Mouse (Mus musculus): Measurements from ENCODE around the gene Aldh18a1. TPM values are rescaled to one million over a fixed set of nuclear protein-coding genes. Genes with fewer than 3 reads are reported as not detected.
"Not testable (repeated sequence)": the region's sequence is repeated elsewhere in the genome, so short reads cannot be mapped to it uniquely, and the experiment has no call there.

The Aldh18a1 gene
- total RNA-seq, 2 experiments from 2014 or later, result 19.2 to 35.1 TPM

DNA sequence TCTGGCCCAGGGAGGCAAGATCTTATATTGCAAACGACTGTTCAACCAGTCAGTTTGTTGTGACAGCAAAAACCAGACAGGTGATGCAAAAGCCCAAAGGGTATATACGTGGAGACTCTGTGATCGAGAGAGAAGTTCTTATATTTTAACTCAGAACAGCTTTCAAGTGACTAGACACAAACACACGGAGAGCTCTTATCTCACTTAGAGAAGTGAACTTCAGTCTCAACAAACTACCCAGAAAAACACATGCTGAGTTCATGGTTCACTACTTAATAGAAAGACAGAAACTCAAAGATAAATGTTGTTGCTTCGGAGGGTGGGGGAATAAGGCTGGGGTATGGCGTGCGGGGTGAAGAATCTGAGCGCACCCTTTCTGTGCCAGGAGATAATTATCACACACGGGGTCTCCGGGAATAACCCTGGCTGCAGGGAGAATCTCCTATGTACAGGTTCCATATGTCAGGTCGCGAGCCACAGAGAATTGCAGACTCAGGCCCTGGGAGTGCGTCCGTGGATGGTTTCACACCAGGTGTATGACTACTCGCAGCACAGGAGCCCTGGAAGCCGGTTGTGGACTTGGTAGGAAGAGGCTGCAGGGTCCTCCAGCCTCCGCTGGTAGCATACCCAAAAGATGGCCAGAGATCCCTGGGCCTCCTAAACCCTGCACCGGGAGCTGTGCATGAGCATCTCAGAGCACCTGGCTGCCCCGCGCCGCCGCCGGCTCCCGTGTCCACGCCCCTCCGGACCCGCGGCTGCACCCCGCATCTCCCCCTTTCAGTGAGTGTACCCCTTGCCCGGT is 571 bp downstream of the Aldh18a1 start:
- no peak for DNase-seq

DNA sequence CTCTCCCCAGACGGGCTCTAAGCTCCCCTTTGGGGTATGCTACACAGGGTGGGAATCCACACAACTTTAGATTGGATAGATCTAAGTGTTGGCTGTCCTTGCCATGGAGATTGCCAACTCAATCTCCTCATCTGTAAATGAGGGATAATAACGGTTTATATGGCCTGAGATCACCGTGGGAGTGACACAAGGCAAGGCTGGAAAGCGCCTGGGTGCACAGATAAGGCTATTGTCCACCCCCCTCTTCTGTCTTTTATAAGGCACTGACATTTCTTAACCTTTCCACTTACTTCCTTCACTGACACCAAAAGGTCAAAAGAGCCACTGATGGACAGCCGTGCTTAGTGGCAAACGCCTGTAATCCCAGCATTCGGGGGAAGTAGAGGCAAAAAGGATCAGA is 1.4 kb downstream of the Aldh18a1 start:
- DNase-seq, result no peak

DNA sequence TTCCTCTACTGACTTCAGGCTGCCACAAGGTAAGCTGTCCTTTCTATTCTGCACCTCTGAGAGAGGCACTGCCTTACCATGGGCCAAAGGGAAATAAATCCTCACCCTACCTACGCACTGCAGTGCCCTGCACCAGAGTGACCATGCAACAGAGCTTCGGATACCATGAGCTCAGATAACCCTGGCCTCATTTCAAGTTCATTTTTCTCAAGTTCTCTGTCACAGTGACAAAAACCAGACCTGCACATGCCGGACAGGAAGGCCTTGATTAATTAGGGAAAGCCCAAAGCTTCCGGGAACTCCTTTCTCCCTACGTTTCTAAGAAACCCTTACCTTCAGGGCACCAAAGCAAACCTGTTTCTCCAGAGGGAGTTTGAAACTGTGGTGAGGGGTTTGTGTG is 6.6 kb downstream of the Aldh18a1 start:
- peak in 1 of 2 experiments; percentile 12 for DNase-seq

DNA sequence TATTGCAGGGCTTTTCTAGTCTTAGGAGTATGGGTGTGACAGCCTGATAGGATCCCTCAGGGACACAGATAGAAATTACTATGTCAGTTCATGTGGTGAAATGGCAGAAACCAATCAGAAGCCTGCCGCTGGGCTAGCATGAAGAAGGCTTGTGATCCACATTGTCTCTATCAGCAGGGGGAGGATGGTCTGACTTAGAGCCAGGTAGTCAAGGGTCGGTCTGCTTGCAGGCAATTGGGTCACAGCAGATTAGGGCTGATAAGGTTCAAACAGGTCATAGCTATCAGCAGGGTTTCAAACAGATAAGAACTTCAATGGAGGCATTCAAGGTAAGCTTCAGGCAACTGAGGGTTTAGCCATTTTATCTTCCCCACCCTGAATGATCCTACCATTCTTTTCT is 7.4 kb downstream of the Aldh18a1 start:
- DNase-seq, result no peak

DNA sequence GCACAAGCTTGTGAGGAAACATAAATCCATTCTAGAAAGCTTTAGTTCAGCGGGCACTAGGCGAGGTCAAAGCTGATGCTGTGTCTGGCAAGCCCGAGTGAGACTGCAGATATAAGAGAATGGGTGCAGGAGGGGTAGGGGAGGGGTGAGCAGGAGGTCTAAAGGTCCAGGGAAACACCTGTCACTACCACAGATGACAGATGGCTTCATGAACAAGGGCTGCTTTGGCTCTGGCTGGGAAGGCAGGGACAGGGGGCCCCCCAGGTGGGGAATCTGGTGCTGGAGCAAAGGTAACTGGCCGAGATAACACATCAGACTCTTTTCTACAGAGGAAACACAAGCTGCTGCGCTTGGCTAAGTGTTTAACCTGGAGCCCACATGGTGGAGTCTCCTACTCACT is 12.8 kb downstream of the Aldh18a1 start:
- DNase-seq, result no peak

DNA sequence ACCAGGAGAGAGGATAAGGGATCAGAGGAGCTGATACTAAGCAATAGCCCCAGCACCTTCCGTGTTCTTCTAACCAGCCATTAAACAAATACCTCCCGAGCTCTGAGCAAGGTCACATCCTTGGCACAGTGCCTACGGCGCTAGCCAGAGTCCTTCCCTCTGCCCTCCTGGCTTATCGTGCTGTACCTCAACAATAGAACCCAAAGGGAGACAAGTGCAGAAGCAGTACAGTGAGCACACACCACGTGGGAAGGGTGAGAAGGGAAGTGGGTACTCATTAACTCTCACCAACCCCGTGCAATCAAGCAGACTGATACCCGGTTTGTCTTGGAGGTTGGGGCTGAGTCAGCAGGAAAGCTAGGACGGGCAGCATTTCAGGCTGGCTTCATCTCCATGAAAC is 17.5 kb downstream of the Aldh18a1 start:
- DNase-seq, result peak; percentile 79 to 84

DNA sequence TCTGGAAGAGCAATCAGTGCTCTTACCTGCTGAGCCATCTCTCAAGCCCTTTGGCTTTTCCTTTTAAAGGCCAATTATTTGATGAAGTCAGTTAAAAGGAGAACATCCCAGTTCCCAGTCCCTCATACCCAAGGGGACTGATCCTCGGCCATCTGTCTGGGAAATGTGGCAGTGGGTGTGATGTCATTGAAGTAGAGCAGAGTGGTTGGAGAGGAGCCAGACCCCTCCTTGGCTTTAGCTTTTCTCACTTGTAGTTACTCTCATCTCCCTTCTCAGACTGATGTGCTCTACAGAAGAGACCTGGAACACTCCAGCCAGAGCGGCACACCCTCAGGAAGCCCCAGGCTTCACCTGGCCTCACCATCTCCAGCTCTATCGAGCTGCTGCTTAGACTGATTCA is 20.6 kb downstream of the Aldh18a1 start:
- no peak for DNase-seq

DNA sequence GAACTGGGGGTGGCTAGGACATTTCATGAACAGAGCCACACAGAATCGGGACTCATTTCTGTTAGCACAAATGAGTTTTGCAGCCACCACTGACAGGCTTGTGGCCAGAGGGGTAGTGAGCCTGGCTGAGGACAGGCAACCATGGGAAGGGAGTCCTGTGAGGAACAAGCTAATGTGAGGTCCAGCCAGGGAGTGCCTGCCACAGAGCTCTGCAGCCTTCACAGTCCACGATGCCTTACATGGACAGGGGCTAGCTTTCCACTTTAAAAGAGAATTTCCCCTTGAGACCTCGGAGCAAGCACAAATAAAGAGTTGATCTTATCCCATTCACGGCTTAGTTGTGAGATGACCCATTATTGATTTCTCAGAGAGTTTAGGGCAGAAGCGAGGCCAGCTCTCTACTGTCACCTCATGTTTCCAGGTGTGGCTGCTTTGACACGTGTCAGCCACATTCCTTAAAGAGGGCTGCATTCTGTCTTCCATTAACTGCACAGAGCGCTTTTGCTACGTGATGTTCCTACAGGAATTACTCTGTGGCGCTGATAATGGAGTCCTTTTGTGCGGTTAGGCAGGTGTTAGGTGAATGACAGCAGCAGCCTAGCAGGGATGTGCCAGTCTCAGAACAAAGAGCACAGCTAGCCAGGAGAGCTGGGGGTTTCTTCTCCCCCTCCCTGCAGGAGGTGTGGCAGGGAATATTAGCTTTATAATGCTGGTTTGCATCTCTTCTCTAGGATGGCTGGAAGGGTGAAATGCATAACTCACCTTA is 24.2 kb downstream of the Aldh18a1 start:
- DNase-seq, result no peak

DNA sequence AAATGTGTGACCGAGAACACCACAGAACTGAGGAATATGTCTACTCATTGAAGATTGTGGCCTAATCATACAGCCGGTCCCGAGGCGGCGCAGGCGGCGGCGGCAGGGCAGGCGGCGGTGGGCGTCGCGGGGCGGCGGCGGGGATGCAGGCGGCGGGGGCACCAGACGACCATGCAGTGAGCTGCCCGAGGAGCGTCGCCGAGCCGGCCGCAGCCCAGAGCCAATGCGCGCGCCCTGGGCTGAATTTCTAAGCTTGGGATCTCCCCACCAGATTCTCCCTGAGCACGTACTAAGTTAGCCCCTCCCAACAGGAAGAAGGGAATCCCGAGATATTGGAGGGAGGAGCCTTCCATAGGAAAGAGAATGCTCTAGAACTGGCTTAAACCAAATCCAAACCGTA is 26.7 kb downstream of the Aldh18a1 start:
- not testable (repeated sequence) for DNase-seq

DNA sequence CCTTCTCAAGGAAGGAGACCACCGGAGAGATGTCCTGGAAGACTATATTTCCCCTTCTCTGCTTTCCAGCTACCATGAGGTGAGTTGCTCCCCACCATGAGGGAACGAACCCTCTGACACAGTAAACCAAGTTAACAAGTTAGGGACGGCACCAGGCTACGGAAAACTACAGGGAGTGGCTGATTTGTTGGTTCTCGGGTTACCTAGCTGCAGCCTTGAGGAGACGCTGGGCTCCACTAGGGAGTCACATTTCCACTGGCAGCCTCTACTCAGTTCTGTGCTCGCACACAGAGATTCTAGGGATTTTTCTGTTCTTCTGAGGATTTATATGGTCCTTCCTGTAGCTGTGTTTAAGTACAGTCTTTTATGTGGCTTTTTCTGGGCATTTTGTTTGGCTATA is 32.2 kb downstream of the Aldh18a1 start:
- no peak for DNase-seq

DNA sequence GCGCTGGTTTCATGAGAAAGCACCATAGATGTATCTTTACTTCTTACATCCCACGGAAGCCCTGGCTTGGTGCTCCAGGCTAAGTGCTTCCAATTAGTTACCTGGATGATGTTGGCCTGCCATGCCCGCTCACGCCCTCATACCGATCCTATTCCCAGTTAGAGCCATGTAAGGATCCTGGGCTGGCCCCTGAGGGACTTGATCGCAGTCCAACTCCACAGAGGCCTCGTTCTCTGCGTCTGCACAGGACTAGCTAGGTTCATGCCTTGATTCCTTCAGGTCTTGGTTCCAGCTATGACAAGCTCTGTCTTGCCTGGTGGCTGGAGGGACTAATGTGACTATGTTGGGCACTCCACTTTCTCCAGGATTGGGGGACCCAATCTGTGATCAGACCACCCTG is 33.1 kb downstream of the Aldh18a1 start:
- DNase-seq, result no peak

DNA sequence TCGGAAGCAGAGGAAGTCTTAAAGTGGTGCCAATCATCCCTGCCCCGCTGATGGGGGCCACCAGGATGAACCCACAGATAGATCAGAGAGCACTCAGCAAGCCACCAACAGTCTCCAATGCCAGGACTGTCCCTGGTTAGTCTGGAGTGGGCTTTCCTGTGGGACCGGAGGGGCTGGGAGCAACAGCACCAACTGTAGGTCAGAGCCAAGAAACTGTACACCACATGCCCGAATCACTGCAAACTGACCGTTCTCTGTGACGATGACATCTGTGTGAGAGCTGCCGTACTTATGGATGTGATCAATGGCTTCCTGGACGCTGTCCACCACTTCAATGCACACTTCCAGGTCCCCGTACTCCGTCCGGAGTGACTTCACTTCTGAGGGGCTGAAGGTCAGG is 33.9 kb downstream of the Aldh18a1 start:
- no peak for DNase-seq

DNA sequence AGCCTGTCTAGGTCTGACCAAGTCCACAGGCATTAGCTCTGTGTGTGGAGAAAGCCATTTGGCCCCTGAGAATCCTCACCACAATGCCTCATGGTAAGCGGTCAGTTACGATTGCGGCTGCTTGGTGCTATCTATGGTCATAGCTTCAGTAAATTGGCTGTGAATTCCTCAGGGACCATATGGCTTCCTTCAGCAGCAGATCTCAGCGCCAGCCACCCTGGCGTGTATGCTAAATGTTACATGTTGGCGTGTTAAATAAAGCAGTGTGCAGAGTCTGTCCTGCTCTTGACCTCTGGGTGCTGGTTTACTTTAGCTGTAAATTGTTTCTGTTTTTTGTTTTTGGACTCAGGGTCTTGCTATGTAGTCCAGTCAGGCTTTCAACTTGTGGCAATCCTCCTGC is 34.4 kb downstream of the Aldh18a1 start:
- DNase-seq, result no peak

DNA sequence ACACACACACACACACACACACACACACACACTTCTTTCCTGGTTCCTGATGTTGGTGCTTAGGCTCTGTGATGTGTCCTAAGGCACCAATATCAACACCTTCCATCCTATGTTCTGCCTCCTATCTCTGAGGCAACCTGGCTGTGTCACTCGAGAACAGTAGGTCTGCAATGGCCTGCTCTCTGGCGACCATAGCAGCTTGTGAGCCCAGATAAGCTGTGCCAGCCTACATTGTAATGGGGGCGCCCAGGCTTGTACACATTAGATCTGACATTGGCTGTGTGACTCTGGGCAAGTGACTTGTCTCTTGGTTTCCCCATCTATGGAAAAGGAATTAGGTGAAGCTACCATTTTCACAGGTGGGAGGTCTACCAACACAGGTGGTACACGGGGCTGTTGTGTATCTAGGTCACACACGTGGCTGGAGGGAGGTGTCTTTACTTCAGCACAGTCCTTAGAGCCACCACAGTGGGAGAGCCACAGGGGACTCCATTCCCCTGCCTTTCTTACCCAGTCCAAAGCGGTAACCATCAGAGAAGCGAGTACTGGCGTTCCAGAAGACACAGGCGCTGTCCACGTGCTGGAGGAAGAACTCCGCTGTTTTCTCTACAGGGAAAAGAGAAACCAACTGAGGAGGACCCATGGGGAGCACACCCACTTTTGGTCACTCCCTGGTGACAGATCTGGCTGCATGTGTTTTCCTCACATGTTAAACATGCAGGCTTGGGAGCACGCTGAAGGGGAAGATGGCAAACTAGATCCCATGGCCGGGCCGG is 35.1 kb downstream of the Aldh18a1 start:
- no peak for DNase-seq

DNA sequence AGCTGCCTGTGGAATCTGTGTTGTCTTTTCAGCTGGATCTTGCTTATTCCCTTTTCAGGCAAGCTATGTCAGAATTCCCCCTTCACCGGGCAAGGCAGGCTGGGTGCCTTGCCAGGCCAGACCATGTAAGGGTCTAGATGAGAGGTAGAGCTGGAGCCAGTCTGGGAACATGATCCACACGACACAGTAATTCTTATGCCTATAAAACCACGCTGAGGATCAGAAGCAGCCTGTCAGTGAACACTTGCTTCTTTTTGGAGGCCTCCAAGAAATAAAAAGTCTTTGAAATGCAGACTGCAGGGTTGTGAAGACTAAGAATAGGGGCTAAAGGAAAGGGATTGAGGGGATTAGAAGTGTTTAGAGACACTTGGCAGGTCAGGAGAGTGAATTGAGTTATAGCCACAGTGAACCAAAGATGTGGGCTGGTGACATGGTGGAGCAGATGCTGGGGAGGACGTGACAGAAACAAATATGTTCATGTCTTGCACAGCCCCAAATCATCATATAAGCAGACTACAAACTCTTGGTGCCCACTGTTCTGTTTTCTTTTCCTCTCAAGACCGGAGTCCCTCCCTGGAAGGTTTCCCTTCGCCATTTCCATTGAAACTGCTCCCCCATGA is 38.6 kb downstream of the Aldh18a1 start:
- DNase-seq, result no peak

DNA sequence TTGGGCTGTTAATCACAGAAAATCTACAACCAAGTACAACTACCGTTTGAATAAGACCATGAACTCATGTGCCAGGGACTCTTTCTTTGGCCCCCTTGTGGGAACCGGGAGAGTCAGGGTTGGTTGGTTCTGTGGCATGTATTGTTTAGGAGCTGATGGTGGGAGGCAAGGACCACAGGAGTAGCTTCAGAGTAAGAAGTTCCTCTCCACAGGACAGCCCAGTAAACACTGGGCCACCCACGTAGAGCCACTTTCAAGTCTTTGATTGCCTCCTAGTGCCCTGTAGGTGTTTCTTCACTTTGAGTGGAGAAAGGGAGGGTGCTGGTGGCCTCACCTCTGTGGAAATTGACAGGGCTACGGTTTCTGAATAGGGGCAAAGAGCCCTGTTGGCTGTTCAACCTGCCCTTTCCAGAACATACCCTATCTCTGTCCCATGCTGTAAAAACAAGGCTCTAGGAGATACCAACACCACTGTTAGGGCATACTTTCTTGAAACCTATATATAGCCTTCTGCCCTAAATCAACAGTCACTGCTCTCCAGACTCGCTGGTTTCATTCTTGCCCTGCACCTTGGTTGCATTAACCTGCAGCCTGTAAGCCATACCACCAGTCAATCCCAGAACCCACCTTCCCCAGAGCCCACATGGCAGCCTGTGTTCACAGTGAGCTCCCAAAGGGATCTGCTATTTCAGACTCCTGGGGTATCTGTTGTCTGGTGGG is 39.3 kb downstream of the Aldh18a1 start:
- DNase-seq, result no peak

DNA sequence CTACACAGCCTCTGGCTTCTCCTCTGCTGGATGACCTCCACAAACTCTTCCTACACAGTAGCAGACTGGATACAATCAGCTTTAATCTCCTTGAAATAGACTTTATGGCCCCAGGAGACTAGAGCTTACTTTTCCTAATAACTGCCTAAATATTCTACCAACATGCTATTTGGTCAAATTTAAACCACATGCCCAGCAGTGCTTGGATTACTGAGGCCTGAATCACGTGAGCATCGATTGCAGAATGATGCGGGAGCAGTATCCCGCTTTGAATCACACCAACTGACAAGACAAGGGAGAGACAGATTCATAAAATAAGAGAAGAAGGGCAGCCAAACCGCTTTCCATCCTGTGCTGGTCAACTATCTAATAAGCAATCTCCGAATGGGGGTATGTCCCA is 39.9 kb downstream of the Aldh18a1 start:
- no peak for DNase-seq

DNA sequence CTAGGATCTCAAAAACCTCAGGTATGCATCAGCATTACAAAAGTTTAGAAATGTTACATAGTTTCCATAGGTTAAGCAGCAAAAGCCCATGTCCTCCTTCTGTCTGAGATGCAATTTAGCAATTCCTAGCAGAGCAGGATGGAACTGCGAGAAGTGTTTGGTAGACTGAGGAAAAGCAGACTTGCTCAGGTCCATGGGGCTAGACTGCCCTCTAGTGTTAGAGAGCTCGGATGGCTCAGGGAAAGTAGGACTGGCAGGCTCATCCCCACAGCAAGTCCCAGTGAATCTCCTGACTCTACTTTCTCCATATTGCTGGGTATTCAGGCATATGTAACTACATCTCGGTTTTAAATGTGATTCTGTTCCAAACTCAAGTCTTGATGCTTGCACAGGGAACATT is 43.4 kb downstream of the Aldh18a1 start:
- peak; percentile 49 to 64 for DNase-seq

DNA sequence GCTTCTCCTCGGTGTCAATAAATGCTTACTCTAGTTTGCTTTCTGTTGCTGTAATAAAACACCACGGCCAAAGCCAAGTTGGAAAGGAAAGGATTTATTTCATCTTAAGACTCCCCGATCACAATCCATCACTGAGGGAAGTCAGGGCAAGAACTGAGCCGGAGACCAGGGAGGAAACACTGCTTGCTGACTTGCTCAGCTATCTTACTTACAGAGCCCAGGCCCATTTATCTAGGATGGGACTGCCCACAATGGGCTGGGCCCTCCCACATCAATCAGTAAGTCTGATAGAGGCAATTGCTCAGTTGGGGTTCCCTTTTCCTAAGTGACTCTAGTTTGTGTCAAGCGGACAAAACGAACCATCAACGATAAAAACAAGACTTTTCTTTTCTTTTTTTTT is 45.5 kb downstream of the Aldh18a1 start:
- no peak for DNase-seq

DNA sequence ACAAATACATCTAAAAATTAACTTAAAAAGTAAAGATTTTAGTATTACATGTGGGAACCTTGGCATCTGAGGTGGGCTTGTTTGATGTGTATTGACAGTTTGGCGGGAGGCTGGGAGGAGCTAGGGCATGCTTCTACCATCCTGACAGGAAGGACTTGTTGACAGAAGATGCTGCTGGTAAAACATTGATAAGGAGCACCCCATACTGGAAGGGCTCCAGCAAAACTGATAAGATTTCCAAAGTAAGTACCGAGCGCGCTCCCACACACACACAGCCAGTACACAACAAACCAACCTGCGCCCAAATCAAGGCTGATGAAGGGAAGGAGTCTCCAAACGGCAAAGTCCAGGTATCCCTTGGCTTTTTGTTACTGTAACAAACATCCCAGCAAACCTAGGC is 51.7 kb downstream of the Aldh18a1 start:
- DNase-seq, result no peak

DNA sequence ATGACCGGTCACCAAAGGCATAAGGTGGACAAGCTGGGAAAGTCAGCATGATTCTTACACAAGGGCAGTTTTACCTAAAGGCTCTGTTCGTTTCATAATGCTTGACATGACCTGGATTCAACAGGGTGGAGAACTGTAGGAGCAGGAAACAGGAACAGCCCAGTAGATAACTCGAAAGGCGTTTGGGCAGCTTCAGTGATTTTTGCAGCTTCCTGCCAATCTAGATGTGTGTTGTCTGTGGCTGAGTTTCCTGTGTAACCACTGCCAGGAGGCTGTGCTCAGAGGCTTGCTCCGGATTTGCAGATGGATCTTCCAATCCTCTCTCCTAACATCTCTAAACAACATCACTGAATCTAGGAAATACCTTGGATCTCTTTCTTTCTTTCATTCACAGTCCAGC is 55.7 kb downstream of the Aldh18a1 start:
- no peak for DNase-seq

DNA sequence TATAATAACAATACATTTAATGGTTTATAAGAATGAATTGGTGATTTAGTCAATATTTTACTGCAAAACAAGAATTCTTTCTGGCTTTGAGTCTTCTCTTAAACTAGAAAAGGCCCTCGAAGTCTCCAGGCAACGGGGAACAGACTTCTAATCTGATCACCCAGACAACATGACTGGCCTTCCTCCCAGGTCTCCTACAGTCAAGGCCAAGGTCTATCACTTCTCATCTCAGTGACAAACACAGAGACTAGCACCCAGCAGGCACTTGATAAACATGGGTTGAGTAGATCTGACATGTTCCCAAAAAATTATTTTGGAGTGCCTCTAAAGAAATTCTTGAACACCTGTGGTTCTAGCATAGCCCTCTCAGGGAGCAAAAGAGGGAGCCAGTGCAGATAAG is 57.9 kb downstream of the Aldh18a1 start:
- DNase-seq, result peak; percentile 31 to 36
